Mouse (Mus musculus): ENCODE measurements around the gene 1110065P20Rik.

The 1110065P20Rik gene

DNA sequence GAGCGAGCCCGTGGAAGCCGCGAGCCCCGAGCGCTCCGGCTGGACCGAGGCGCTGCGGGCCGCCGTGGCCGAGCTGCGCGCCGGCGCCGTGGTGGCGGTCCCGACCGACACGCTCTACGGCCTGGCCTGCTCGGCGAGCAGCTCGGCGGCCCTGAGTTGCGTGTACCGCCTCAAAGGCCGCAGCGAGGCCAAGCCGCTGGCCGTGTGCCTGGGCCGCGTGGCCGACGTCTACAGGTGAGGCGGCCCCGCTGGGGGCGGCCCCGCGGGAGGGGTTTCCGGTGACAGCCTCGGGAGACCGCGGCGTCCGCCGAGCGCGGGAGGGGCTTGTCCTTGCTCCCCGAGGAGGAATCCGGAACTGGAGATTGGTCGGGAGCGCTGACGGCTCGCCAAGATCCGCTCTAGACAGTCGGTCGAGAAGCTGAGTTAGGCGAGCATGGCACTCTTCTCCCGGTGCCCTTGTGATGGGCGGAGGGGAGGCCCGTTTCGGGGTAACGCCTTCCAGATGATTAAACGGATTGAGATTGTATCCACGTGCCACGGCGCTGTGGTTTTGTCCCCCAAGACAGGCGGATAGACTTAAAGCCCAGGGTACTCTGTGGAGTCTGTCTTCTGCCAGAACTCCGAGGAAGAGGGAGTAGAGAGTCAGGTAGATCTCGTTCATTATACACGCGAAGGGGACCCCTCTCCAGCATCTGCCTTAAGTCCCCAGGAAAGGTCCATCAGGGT is at the start of gene 1110065P20Rik:
Gene 1110065P20Rik (minus strand): TSS at position 264 of the 726 bp plus-strand sequence.
- peak; percentile 80 for DNase-seq (ENCODE audit: low read depth, low spot score)

DNA sequence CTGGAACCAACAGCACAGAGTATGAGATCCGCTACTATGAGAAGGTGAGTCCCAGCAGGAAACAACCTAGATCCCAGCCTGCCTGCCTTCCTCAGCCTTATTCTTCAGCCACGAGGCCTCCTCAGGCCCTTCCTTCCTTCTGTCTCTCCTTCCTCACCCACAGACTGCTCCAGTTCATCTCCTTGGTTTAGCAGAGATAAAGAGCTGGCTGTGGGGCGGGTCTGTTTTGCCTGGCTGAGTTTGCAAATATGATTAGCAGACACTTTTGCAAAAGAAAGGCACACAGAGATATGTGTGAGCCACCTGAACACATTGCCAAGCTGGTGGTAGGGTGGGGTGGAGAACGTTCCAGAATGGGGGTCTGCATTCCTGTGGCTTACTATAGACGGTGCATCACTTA is 48.9 kb upstream of the 1110065P20Rik start:
- DNase-seq (ENCODE audit: low read depth, low spot score), result no peak

DNA sequence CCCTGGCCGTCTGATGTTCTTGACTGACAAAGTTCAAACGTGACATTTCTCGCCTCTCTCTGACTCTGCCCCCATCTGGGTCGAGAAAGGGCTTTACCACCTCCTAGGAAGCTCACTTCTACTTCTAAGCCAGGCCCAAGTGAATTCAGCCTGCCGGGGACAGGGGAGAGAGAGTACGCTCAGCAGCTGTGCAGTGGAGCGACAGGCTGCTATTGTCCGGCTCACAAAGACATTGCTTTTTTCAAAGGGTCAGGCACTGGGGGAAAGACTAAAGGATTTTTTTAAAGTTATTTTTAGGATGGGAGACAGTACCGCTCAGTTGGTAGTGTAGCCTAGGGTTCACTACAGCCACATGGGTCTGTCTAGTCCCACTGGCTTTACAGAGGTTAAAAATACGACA is 47.4 kb upstream of the 1110065P20Rik start:
- no peak for DNase-seq (ENCODE audit: low read depth, low spot score)

DNA sequence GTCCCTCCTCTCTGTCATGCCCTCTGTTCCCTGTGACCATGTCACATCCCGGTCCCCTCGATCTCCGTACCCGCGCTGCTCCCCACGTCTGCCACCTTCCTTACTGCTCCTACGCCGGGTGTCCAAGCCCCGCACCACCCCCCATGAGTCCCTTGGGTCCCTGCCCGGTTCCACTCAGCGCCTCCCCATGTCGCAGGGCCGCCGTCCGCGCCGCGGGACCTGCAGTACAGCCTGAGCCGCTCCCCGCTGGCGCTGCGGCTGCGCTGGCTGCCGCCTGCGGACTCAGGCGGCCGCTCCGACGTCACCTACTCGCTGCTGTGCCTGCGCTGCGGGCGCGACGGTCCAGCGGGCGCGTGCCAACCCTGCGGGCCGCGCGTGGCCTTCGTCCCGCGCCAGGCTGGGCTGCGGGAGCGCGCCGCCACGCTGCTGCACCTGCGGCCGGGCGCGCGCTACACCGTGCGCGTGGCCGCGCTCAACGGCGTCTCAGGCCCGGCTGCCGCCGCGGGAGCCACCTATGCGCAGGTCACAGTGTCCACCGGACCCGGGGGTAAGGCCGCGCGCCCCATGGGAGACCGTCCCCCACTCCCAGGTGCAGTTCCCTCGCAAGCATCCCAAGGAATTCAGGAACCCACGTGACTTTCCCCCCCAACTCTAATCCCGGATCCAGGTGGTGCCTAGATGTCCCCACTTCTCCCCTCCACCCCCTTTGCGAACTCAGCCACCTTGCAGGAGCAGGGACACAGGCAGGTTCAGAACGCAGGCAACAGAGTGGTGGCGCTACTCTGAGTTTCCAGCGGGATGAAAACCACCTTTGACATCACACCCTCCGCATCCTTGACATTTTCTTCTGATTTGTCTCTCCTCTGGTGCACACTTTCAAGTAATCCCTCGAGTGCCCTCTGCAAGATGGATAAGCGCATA is 43.8 kb upstream of the 1110065P20Rik start:
- DNase-seq (ENCODE audit: low read depth, low spot score), result no peak

- DNase-seq (ENCODE audit: low read depth, low spot score), result no peak
Measured at GRCm38 (mm10) chr4:124893769-124894168, 42.8 kb upstream of the 1110065P20Rik start.

DNA sequence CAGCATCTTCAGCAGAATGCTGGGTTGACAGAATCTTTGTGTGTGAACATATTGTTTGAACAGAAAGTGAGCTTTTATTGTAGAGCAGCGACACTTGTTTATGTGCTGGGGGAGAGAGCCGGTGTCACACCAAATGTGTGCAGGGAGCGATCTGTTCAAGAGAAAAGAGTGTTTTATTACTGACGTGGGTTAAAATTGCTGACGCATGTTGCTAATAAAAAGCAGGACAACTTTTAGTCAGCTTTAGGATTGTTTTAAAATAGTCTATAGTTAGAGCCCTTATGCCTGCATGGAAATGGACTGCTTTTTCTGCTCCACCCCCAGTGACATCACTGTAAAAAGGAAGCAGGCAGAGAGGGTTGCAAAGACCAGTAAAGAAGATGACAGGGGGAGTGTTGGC is 39.8 kb upstream of the 1110065P20Rik start:
- no peak for DNase-seq (ENCODE audit: low read depth, low spot score)

GRCm38 (mm10) chr4:124889935-124890334 is 38.9 kb upstream of the 1110065P20Rik start:
- DNase-seq (ENCODE audit: low read depth, low spot score), result peak; percentile 16

- DNase-seq (ENCODE audit: low read depth, low spot score), result no peak
Measured at GRCm38 (mm10) chr4:124888702-124889101, 37.7 kb upstream of the 1110065P20Rik start.

DNA sequence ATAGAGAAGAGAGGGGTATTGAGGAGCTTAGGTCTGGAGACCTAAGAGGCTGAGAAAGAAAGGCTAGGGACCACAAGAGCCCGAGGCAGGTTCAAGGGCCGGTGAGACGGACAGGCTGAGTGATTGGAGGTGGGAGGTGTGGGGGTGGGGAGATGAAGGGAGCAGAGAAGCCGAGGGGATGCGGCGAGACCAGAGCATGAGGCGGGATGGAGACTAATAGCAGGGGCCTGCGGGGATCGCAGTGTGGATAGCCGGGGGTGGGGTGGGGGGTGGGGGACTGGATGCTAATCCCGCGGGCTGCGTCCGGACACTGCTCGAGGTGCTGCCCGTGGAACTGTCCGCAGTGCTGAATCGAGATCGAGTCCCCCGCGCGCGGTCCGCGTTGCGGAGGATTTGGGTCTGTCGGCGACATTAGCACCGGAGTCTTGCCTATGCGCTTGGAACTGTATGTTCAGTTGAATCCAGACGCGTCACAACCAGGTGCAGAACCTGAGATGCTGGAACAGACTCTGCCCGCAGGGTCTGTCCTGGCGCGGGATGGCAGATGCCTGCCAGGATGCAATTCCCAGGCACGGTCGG is 31.2 kb upstream of the 1110065P20Rik start:
- no peak for DNase-seq (ENCODE audit: low read depth, low spot score)

- no peak for DNase-seq (ENCODE audit: low read depth, low spot score)
Measured at GRCm38 (mm10) chr4:124881341-124881908, 30.4 kb upstream of the 1110065P20Rik start.

GRCm38 (mm10) chr4:124880599-124880998 is 29.6 kb upstream of the 1110065P20Rik start, which contains the start of gene Epha10:
Epha10 (plus strand) TSS chr4:124880899.
- DNase-seq (ENCODE audit: low read depth, low spot score), result no peak

- DNase-seq (ENCODE audit: low read depth, low spot score), result no peak
Measured at GRCm38 (mm10) chr4:124872719-124873118, 21.7 kb upstream of the 1110065P20Rik start.

- DNase-seq (ENCODE audit: low read depth, low spot score), result no peak
Measured at GRCm38 (mm10) chr4:124861283-124862188, 10.5 kb upstream of the 1110065P20Rik start, which contains the start of gene Maneal. Maneal (minus strand) TSS chr4:124862171.

- DNase-seq (ENCODE audit: low read depth, low spot score), result peak; percentile 63
Measured at GRCm38 (mm10) chr4:124860446-124860845, 9.4 kb upstream of the 1110065P20Rik start.

GRCm38 (mm10) chr4:124858370-124858769 is 7.4 kb upstream of the 1110065P20Rik start:
- DNase-seq (ENCODE audit: low read depth, low spot score), result no peak

DNA sequence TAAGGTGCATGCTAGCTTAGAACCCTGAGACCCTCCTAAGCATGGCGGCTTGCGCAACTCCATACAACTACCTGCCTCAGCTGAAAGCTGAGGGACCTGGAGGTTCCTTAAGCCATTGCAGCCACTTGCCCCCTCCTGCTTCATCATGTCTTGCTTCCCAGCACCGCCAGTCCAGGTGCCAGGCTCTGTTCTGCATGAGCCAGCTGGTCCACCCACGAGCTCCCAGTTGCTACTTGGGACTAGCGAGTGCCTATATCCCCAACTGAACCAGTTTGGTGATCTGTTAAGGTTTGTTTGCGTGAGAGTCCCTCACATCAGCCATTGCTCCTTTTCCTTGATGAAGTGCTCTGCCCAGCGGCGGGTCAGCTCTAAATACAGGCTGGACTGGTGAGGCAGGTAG is 5.3 kb upstream of the 1110065P20Rik start:
- DNase-seq (ENCODE audit: low read depth, low spot score), result no peak

DNA sequence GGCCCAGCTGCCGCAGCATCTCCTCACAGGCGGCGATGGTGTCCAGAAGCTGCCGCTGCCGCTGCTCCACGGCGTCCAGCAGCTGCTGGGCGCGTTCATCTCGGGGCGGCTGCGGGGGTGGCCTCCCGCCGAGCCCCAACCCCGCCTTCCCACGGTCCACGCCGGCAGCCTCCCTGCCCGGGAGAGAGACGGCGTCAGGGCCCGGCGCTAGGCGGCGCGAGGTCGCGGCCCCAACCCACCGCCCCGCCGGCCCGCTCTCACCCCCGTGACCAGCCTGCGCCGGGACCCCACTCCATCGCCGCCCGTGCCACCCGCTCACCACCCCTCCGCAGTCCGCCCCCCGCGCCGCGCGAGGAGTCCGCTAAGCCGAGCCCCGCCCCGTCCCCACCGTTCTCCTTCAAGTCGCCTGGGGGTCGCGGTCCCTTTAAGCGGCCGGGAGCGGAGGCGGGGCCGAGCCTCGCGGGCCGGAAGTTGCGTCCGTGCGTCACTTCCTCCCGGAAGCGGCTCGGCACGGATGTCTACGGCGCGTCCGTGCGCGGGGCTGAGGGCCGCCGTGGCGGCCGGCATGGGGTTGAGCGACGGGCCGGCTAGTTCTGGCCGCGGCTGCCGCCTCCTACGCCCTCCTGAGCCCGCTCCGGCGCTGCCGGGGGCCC is 609 bp downstream of the 1110065P20Rik start, which contains the start of gene Yrdc:
Gene Yrdc (plus strand): TSS at position 419 of the 653 bp plus-strand sequence.
- peak; percentile 84 for DNase-seq (ENCODE audit: low read depth, low spot score)

DNA sequence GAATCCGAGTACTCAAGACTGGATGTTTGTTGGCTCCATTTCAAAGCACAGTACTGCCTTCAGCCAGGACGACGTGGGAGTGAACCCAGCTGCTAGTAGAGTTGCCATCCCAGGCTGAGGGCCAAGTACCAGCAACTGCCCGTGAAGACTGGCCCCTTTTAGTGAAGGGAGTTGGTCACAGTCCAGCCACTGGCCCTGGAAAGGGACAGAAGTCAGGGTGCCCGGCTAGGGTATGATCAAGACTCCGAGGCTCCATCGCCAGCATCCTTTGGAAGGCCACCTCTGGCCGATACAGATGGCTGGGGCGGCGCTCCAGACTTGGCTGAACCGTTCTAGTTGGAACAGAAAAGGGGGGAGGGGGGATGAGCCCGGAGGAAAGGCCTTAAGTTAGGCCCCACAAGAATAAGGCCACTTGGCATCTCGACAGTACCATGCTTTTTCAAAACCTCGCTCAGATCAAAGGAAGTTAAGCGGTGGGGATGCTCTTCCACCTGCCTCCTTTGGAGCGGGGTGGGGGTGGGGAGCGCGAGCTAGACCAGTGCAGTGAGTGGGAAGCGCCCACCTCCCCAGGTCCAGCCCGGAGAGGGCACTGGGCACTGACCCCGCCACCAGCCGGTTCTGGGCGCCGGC is 1.2 kb downstream of the 1110065P20Rik start:
- peak; percentile 75 for DNase-seq (ENCODE audit: low read depth, low spot score)

GRCm38 (mm10) chr4:124847573-124847972 is 3.4 kb downstream of the 1110065P20Rik start:
- DNase-seq (ENCODE audit: low read depth, low spot score), result peak; percentile 80
